Mouse (Mus musculus) G1E (cell line): ENCODE measurements around the gene Mest.

ENCODE experiments used
- CTCF ChIP-seq: IDR thresholded peaks from 2 replicates; pipeline ENCODE4 v1.5.1; 2012; ENCODE audit warnings: low read depth, low read length, inconsistent platforms, mixed read lengths
- GATA1 ChIP-seq: IDR thresholded peaks from 2 replicates; pipeline ENCODE4 v1.6.1; 2012; ENCODE audit warnings: borderline replicate concordance, low read length, inconsistent platforms, mixed read lengths
- GATA2 ChIP-seq: IDR thresholded peaks from 2 replicates; pipeline ENCODE4 v1.6.1; 2012; ENCODE audit warnings: low read depth, low read length, inconsistent platforms, borderline replicate concordance
- POLR2AphosphoS5 ChIP-seq: IDR thresholded peaks from 2 replicates; pipeline ENCODE4 v1.6.1; 2012; ENCODE audit warnings: low read depth, low read length, inconsistent platforms; ENCODE audit not compliant: insufficient replicate concordance
- TAL1 ChIP-seq: conservative IDR thresholded peaks from 2 replicates; pipeline ENCODE4 v1.6.1; 2012; ENCODE audit warnings: low read depth, low read length, inconsistent platforms, mixed read lengths

GRCm38 (mm10) chr6:30735728-30736371 is 12.5 kb downstream of the Mest start:
- TF ChIP-seq POLR2AphosphoS5 (no peak), CTCF (no peak), GATA1 (no peak), TAL1 (no peak), GATA2 (no peak)
